Mouse (Mus musculus): ENCODE measurements around the gene Fsip2. TPM values are rescaled to one million over a fixed set of nuclear protein-coding genes. Genes with fewer than 3 reads are reported as not detected.
A peak's percentile ranks its signal among the peaks of the same experiment; 100 is the strongest.

Gene Fsip2
- polyA plus RNA-seq (2015; fragmentation: Nextera tagmentation; extraction: Ambion mirVana), result not detected in 2 replicates

DNA sequence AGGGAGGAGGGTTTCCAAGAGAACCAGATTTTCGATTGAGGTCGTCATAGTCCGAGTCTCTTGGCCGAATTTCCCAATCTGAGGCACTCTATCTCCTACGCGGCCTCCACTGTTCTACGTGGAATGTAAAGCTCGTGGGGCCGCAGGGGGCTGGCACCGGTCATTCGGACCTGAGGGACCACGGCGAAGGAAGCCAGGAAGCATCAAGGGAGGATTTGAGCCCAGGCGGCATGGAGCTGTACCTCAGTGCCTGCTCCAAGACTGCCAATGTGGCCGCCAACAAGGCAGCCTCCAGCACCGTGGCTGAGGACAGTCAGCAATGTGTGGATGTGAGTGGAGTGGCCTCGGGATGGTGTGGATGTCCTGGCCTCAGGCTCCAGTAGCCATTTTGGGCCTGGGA lies at the start of gene Fsip2:
TSS of gene Fsip2 (plus strand) at position 163 of the 400 bp plus-strand sequence.
- Histone ChIP-seq H3K36me3 (no peaks in the 10 kb centered on the region), H3K9me3 (no peaks in the 10 kb centered on the region), H3K4me3 (no peak within 1 kb of the TSS), H3K9ac (replicated peaks) (no peak within 1 kb of the TSS), H3K4me1 (no peaks in the 10 kb centered on the region), H3K4me2 (replicated peaks) (no peak within 1 kb of the TSS), H3K27ac (replicated peaks) (no peak within 1 kb of the TSS), H3K27me3 (no peaks in the 10 kb centered on the region)
- ATAC-seq (replicated peaks), result no peak
- WGBS, result 95% methylated on average over 17 of the region's 17 CpGs

GRCm38 (mm10) chr2:82963443-82963842 lies 20.0 kb downstream of the Fsip2 start:
- Histone ChIP-seq H3K27me3 (no peaks in the 10 kb centered on the region), H3K36me3 (no peaks in the 10 kb centered on the region), H3K4me3 (no peak overlapping the region), H3K9me3 (no peaks in the 10 kb centered on the region), H3K27ac (replicated peaks) (no peak overlapping the region), H3K4me1 (no peaks in the 10 kb centered on the region), H3K4me2 (replicated peaks) (no peak overlapping the region), H3K9ac (replicated peaks) (no peak overlapping the region)
- 94% methylated on average over 3 of the region's 3 CpGs for WGBS
- no peak for ATAC-seq (replicated peaks)

GRCm38 (mm10) chr2:83025853-83026252 lies 82.4 kb downstream of the Fsip2 start:
- Histone ChIP-seq H3K4me3 (no peak overlapping the region), H3K27me3 (no peaks in the 10 kb centered on the region), H3K4me2 (replicated peaks) (no peak overlapping the region), H3K9me3 (no peaks in the 10 kb centered on the region), H3K27ac (replicated peaks) (no peak overlapping the region), H3K9ac (replicated peaks) (no peak overlapping the region), H3K36me3 (no peaks in the 10 kb centered on the region), H3K4me1 (no peaks in the 10 kb centered on the region)
- ATAC-seq (replicated peaks), result no peak
- WGBS, result 87% methylated on average over 7 of the region's 7 CpGs

DNA sequence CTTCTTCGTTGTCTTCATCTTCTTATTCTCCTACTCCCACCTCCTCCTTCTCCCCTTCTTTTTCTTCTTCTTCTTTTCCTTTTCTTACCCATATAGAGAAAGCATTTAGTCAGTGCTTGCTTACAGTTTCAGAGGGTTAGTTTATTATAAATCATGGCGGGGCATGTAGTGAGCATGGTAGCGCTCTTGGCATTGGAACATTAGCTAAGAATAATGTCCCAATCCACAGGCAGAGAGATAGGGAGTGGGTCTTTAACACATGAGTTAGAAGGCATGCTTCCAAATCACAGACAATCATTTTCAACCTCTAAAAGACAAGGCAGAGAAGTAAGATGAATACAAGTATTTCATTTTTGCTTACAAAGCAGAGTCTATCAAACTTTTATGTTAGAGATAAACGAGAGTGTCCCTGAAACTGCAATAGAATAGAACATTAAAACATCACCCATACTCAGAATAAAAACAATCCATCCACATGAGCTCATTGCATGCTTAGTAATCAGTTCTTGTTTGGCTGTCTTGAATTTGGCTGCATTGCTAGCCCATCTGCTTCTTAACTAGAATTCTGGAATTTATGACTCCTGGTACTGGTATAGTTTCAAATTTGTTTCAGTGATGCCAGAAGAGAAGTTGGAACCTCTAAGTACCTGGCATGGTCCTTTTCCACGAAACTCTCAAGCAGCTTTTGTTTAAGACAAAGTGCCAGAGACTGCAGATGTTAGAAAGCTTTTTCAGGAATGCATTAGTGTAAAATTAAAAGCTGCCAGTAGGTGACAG lies 109.7 kb downstream of the Fsip2 start:
- Histone ChIP-seq H3K4me2 (replicated peaks) (no peak overlapping the region), H3K27me3 (no peaks in the 10 kb centered on the region), H3K4me3 (no peak overlapping the region), H3K27ac (replicated peaks) (peak overlapping the region; percentile 37; the same call in 1 of the 2 replicates), H3K9ac (replicated peaks) (no peak overlapping the region), H3K9me3 (no peaks in the 10 kb centered on the region), H3K36me3 (no peaks in the 10 kb centered on the region), H3K4me1 (no peaks in the 10 kb centered on the region)
- peak; percentile 75 for ATAC-seq (replicated peaks)
- WGBS, result 73% methylated on average over 5 of the region's 5 CpGs
